Mouse (Mus musculus) mature B cell (primary cell): ENCODE data around the gene Clcf1.

ENCODE experiments used
- in situ Hi-C: fragments of 300-500 bp; cut with MboI; formaldehyde crosslinking; loops from 2 replicates; pipeline ENCODE4 v1.14.3; 2019

Gene Clcf1

DNA sequence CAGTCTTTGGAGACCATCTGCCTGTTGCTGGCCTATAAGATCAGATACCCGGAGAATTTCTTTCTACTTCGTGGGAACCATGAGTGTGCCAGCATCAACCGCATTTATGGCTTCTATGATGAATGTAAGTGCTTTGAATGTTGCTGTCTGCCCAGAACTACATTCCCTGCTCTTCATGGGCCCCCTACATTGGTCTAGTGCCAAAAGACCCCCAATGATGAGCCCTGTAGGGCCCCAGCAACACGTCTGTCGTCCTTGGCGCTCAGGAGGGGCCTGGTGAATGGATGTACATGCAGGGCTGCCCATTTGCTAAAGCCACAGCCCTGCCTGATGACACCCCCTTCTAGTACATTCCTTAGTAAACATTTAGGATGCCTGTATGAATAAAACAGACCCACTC is 20.9 kb upstream of the Clcf1 start:
- in situ Hi-C loops, result no loop called here

DNA sequence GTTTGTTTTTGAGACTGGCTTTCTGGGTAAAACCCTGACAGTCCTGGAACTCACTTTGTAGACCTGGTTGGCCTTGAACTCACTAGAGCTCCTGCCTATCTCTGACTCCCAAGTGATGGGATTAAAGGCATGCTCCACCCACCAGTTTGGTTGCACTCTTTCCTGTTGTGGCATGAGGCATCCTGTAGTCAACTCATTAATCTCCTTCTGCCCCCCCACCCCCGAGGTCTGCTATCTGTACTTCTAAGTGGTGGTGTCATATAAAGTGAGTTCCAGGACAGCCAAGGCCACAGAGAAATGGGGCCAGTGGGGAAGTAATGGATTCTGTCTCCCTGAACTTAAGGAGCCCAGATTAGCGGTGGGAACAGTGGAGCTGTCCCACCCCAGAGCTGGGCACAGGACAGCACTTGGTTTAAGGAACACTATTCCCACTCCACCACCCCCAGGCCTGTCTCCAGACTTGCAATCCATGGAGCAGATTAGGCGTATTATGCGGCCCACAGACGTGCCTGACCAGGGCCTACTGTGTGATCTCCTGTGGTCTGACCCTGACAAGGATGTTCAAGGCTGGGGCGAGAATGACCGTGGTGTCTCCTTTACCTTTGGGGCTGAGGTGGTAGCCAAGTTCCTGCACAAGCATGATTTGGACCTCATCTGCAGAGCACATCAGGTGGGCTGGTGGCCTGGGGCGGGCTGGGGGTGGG is 19.9 kb upstream of the Clcf1 start:
- in situ Hi-C loops, result no loop called here

DNA sequence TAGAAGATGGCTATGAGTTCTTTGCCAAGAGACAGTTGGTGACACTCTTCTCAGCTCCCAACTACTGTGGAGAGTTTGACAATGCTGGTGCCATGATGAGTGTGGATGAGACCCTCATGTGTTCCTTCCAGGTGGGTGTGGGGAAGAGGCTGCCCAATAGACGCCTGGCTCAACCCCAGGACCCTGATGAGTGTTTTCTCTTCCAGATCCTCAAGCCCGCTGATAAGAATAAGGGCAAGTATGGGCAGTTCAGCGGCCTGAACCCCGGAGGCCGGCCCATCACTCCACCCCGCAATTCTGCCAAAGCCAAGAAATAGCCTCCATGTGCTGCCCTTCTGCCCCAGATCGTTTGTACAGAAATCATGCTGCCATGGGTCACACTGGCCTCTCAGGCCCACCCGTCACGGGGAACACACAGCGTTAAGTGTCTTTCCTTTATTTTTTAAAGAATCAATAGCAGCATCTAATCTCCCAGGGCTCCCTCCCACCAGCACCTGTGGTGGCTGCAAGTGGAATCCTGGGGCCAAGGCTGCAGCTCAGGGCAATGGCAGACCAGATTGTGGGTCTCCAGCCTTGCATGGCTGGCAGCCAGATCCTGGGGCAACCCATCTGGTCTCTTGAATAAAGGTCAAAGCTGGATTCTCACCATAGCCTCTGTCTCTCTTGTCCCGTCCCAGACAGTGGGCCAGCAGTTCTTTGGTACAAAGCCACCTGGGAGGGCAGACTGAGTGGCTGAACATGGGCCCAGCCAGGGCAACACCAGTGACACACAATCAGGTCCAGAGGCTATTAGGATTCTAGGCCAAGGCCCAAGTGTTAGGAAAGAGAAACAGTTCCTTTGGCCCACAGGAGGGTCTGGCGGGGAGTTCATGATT is 19.0 kb upstream of the Clcf1 start:
- in situ Hi-C loops, result no loop called here

DNA sequence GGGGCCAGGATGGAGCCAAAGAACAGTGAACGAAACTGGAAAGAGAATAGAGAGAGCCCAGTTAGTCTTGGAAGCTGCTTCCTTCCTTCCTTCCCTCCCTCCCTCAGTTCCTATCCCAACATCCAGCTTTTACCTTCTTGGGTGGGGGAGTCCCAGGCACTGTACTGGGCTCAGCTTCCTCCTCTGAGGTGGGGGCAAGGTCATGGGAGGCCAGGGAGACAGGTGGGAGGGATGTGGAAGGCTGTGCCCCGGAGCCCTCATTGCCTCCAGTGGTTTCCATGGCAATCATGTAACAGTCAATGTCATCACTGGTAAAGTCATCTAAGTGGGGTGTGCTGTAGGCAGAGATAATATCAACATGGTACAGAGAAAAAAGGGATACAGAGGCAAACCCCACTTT is 18.0 kb upstream of the Clcf1 start:
- in situ Hi-C loops, result no loop called here

DNA sequence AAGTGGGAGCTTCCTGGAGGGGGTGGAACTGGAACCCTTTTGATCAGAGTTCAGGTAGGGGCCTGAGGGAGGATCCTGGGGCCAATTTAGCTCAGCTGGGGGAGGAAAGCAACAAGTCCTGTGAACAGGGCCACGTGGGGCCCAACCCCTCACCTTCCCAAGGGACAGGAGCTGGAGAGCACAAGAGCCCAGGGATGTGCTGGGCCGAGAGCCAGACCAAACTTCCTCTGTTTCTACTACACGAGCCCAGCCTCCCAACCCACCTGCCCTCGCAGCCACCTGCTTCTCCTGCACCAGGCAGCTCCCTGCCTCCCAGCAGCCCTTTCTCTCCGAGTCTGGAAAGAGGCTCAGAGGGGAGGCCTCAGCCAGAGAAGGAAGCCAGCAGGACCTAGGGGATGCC is 17.5 kb upstream of the Clcf1 start:
- in situ Hi-C loops, result no loop called here

DNA sequence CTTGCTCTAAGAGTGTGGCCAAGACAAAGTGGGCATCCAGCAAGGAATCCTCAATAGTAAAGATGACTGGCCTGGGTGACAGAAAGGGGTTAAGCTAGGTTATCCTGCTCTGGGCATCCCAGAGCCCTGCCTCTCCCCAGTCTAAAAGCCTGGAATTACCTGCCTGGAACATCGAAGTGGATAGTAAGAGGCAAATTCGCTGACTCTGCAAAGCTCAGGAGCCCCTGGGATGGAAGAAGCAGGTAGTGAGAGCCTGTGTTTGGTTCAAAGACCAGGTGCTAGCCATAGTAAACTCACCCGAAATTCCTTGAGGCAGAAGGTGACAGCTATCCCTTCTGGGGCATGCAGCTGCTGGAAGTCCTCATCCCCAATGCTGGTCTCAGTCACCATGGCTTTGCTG is 16.9 kb upstream of the Clcf1 start:
- in situ Hi-C loops, result no loop called here

DNA sequence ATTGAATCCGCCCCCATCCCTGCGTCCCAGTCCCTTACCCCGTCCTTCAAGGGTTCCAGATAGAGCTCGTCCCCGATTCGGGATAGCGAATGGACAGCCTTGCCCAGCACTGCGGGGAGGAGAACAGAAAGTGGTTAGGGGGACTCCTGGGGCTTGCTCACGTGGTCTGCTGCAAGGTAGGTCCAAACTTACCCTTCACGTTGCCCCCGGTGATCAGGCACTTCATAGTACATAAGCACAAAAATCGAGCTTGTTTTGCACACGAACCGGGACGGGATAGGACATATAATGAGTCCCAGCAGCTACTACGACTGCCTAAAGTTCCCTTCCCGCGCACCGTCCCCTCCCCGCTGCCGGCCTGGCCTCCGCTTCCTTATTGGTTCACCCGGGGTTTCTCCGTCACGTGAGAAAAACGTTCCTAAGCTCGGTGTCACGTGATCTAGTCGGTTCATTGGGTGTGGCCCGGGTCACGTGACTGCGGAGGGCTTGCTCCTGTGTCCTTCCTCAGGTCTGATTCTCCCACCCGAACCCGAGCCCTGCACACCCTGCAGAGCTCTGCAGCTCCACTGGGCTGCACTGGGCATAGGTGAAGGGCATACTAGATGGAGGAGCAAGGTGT is 12.6 kb upstream of the Clcf1 start, which contains the start of gene Rad9a:
Rad9a (minus strand) TSS at position 372 of the 619 bp plus-strand sequence.
- in situ Hi-C loops, result no loop called here

DNA sequence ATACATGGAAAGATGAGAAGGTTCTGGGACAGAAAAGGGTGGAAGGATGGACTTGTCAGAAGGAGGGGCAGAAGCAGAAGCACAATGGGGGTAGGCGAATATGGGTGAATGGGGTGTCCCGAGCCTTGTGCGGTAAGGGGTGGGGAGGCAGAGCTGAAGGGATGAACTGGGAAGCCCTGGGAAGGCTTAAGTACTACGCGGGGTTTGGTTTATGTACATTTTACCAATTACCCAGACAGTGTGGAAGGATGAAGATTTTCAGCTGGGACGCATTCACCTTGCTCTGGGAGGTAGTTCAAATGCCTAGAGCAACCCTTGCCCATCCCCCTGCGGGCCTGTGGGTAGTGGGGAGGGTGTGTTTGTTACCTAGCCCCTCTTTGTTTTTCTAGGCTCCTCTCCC is 11.9 kb upstream of the Clcf1 start:
- in situ Hi-C loops, result no loop called here

DNA sequence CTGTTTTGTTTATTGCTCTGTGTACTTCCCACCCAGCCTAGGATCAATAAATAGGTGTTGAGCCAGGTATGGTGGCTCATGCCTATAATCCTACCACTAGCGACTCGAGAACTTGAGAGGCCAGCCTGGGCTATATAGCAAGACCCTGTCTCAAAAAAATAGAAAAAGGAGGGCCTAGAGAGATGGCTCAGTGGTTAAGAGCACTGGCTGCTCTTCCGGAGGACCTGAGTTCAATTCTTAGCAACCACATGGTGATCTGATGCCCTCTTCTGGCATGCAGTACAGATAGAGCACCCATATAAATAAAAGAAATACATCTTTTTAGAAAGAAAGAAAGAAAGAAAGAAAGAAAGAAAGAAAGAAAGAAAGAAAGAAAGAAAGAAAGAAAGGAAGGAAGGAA is 10.9 kb upstream of the Clcf1 start:
- in situ Hi-C loops, result no loop called here

DNA sequence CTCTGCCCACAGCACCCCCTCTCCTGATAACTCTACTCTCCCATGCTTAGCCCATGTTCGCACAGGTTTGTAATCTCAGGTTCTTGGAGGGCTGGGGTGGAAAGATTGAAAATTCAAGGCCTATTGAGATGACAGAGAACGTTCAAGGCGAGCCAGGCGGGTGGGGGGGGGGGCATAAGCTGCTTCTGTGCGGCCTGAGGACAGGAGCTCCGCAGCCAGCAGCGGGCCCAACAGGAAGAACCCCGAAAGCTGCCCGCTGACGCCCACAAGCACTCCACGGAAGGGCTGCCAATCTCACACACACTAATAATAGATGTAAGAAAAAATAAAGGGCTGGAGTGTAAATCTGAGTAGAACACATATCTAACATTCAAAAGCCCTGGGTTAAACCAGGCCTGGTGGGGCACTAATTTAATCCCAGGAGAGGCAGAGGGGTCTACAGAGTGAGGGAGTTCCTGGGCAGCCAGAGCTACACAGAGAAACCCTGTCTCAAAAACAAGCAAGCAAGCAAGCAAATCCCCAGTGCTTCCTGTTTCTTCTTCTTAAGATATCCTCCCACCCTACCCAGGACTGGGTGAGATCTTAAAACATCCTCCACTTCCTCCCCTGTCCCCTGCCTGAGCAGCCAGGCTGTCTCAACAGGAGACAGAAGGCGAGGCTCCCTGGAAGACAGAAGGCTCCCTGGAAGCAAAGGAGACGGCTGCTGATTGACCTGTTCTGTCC is 10.3 kb upstream of the Clcf1 start:
- in situ Hi-C loops, result no loop called here

DNA sequence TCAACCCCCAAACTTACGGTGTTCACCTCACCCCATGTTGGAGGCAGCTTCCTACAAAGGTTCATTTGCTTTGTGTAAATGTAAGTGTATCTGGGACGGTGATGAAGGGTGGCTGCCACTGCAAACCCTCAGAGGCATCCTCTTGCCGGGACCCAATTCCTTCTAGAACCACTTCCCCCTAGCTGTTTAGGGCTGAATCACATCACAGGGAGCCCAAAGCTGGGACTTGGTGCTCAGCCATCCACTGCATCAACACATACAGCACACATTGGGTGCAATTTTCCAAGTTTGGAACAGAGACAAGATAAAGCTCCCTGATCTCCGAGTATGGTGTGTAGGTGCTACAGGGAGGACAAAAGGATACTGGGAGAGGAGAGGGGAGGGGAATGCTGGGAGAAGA is 9.1 kb upstream of the Clcf1 start:
- in situ Hi-C loops, result loop anchor here (5.0 kb wide), 1 partner anchor 42 kb away; no protein-coding TSS in a partner anchor

DNA sequence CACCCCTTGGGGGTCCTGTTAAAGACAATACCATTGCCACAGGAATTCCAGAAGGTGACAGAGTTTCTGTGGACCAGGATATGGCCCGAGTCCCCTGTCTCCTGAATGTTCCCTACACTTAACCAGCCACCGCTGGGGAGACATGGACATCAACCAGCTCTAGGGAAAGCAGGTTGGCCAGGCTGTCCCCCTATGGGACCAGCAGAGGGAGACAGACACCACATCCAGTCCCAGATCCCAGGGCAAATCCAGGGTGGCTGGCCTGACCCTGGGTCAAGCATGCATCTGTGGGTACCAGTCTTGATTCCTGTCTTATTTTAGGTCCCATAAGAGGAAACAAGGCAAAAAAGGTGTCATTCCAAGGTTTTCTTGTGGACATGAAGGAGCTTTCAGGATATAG is 7.1 kb upstream of the Clcf1 start:
- in situ Hi-C loops, result loop anchor here (5.0 kb wide), 1 partner anchor 40 kb away; no protein-coding TSS in a partner anchor

DNA sequence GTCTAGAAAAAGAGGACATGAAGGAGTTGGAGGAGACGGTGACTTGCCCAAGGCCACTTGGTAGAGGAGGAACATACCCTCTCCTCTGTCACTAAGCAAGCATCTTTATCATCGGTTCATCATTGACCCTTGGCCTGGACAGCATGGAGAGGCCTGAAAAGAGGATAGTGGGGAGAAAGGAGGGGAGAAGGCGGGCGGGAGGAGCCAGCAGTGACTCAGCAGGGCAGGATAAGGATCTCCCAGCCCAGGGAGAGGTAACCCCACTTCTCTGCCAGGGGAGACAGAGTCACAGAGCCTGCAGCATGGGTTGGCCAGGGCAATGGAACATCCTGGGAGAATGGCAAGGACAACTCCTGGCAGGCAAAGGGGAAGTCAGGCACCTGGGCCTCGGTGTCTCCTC is 5.5 kb upstream of the Clcf1 start:
- in situ Hi-C loops, result loop anchor here (5.0 kb wide), 1 partner anchor 39 kb away; no protein-coding TSS in a partner anchor

DNA sequence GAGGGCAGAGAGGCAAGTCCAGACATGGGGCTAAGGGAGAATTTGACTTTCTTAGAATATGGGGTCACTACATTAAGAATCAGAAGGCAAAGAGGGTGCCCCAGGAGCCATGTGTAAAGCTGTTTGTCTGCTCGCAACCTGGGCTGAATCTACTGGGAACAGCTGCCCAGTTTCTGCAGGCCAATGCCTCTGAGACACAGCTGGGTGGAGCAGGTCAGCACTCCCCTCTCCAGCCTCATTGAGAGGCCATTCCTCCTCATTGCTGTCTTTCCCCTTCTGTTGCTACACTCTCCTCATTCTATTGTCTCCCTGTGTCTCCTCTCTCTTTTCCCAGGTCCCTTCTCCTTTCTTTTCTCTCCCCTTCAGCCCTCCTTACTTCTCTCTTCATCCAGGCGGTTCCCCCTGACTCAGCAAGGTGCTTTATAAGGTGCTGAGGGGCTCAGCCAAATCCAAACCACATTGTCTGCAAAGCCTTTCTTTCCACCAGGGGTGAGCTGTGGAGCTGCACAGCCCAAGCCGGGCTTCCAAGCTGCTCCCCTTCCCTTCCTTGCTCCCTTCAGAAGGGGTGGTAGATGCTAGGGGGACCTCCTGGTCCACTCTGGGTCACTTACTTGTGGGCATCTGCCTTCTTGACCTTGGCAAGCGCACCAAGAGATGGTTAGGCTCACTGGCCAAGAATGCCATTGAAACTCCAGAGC is 2.0 kb upstream of the Clcf1 start:
- in situ Hi-C loops, result no loop called here

DNA sequence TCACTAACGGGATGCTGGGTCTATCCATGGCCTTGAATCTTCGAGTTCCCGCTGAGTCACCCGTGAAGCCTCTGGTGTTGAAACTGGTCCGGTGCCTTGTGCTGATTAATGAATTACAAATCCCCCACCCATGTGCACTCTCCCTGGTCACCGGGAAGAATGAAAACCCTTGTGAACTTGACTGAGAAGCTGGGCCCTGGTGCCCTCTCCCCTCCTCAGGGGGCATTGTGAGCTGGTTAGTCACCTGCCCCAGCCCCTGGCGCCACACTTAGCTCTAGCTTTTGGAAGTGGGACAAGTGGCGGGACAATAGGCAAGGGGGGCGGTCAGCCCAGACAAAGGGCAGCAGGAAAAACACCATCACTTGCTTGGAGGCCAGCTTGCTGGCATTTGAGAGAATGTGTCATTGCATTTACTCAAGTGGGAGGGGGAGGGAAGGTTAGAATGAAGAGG is 489 bp upstream of the Clcf1 start:
- in situ Hi-C loops, result no loop called here

DNA sequence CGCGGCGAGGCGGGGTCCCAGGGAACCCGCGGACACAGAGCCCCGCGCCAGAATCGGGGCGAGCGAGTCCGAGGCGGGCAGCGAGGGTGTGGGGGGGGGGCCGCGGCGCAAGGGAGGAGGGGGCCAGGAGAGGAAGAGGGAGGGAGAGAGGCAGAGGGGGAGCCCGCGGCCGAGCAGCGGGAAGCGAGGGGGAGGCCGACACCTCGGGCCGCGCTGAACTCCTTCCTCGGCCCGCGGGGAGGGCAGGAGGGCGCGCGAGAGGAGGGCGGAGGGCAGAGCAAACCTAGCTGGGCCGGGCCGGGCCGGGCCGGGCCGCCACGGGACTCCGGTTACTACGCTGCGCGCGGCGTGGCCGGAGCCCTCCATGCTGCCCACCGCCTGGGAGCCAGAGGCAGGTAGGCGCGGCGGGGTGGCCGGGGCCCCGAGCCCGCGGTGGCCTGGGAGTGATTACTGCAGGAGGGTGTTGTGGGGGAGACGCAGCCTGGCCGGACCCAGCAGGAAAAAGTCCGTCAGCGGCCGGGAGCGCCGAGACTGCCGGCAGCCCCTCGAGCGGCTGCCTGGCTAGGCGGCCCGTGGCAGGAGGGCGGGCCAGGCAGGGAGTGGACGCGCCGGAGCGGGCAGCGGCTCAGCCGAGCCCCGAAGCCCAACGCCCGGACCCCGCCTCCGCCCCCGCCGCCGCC is 873 bp downstream of the Clcf1 start:
- in situ Hi-C loops, result no loop called here

DNA sequence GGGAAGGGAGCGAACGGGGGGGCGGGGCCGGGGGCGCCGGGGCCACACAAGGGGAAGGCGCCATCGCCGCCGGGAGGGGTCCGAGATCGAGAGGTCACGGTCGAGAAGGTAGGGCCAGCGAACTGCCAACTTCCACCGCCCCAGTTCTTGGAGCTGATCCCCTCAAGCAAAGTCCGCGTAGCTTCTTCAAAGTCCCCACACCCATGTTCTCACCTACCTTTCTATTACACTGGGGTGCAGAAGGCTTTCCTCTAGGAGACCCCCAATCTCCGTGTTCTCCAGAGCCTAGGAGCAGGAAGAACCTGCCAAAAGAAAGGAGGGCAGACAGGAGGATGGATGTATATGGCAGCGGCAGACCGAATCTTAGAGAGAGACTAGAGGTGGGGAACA is 1.4 kb downstream of the Clcf1 start:
- in situ Hi-C loops, result no loop called here

DNA sequence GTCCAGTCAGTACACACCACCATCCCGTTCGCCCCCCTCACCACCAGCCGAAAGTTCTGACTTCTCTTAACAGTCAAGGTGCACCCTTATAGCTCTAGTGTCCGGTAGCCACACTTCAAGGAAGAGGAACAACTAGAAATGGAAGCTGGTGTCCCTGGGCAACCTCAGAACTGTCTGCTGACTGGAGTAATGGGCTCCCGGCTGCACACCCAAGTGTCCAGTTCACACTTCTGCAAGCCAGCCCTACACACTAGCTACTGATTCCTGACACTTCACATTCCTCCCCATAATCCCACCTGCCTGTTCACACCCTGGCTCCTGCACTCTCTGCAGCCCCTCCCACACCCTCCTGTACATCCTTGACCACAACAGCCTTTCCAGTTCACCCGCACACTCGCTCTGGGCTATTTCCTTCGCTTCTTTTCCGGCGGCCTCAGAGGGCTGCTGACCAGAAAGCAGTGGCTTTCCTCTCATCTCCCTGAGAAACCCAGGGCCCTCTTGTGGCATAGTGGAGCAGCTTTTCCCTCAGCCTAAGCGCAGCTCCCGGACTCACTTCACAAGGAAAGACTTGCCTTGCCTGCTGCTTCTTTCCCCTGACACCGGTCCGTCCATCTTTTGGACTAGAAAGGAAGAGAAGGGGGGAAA is 2.1 kb downstream of the Clcf1 start:
- in situ Hi-C loops, result no loop called here

DNA sequence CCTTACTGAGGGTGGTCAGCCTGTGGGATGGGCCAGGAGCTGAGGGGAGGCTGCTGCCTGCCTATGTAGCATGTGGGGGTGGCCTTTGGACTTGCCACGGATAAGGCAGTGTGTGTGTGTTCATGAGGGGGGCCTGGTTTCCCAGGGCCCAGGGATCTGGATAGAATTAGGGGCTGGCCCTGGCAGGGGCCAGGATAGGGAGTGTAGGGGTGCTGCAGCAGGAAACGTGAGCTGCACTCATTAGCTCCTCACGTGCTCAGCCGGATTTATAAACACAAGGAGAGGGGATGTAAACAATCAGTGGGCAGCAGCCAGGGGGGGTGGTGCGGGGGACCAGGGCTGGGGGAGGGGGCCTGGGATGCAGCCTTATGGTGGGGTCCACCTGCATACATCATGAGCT is 3.1 kb downstream of the Clcf1 start:
- in situ Hi-C loops, result no loop called here

DNA sequence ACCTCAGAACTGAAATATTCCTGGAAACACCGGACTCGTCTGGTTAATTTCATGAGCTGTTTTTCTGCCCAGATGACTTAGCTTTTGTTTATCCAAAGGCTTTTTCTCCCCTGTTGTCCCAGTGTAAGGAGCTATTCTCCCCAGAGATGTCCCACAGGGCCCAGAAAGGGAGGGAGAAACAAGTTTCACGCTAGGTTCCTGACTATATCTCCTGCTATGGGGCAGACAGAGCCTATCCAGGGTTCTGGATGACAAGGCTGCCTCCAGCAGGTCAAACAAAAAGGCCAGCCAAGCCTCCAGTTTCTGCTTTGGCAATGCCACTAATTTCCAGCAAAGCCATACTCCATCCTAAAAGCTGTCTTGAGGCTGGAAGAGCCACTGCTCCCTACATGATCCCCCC is 3.8 kb downstream of the Clcf1 start:
- in situ Hi-C loops, result no loop called here
